Mouse (Mus musculus) MEL (cell line): Measurements from ENCODE around the gene Cyp51.

Experiments
- CTCF ChIP-seq, 3 experiments: IDR thresholded peaks in 2 of 3; conservative IDR thresholded peaks in 1 of 3; 2 replicates each; pipeline ENCODE4 v1.5.1; 2011 to 2012; ENCODE audit warnings: low read length in 3 of 3, low read depth in 2 of 3, mild to moderate bottlenecking in 2 of 3, improper control_type of control experiment in 1 of 3, inconsistent platforms in 1 of 3, mixed read lengths in 1 of 3, moderate library complexity in 1 of 3; ENCODE audit not compliant: control insufficient read depth in 1 of 3, insufficient read depth in 1 of 3, poor library complexity in 1 of 3, severe bottlenecking in 1 of 3
- ELF1 ChIP-seq: IDR thresholded peaks from 2 replicates; pipeline ENCODE4 v1.6.1; 2014; ENCODE audit warnings: low read depth, mild to moderate bottlenecking, inconsistent platforms, low read length, improper control_type of control experiment, moderate library complexity
- GABPA ChIP-seq: IDR thresholded peaks from 2 replicates; pipeline ENCODE4 v1.6.1; 2012; ENCODE audit warnings: low read depth, mild to moderate bottlenecking, inconsistent platforms, low read length, improper control_type of control experiment, moderate library complexity
- GATA1 ChIP-seq: IDR thresholded peaks from 2 replicates; pipeline ENCODE4 v1.6.1; 2011; ENCODE audit warnings: low read depth, low read length, improper control_type of control experiment
- HCFC1 ChIP-seq: IDR thresholded peaks from 2 replicates; pipeline ENCODE4 v1.6.1; 2012; ENCODE audit warnings: low read depth, mild to moderate bottlenecking, inconsistent platforms, low read length, improper control_type of control experiment, moderate library complexity
- JUND ChIP-seq: IDR thresholded peaks from 2 replicates; pipeline ENCODE4 v1.6.1; 2011; ENCODE audit warnings: low read depth, mild to moderate bottlenecking, improper control_type of control experiment, low read length
- KAT2A ChIP-seq: conservative IDR thresholded peaks from 2 replicates; pipeline ENCODE4 v1.6.1; 2012; ENCODE audit warnings: low read depth, low read length, improper control_type of control experiment, inconsistent platforms
- MAZ ChIP-seq: IDR thresholded peaks from 2 replicates; pipeline ENCODE4 v1.6.1; 2012; ENCODE audit warnings: low read depth, mild to moderate bottlenecking, inconsistent platforms, low read length, improper control_type of control experiment
- NELFE ChIP-seq: IDR thresholded peaks from 2 replicates; pipeline ENCODE4 v1.6.1; 2011; ENCODE audit warnings: low read depth, low read length, improper control_type of control experiment
- POLR2A ChIP-seq, 2 experiments: IDR thresholded peaks; 2 replicates each; pipeline ENCODE4 v1.6.1; 2011 to 2012; ENCODE audit warnings: low read length in 2 of 2, mild to moderate bottlenecking in 2 of 2, control low read depth in 1 of 2, improper control_type of control experiment in 1 of 2, low read depth in 1 of 2, moderate library complexity in 1 of 2; ENCODE audit not compliant: control insufficient read depth in 1 of 2, insufficient read depth in 1 of 2, poor library complexity in 1 of 2
- RCOR1 ChIP-seq: IDR thresholded peaks from 2 replicates; pipeline ENCODE4 v1.6.1; 2012; ENCODE audit warnings: low read depth, mild to moderate bottlenecking, inconsistent platforms, low read length, improper control_type of control experiment
- TAL1 ChIP-seq: IDR thresholded peaks from 2 replicates; pipeline ENCODE4 v1.6.1; 2012; ENCODE audit warnings: mild to moderate bottlenecking, inconsistent platforms, low read length, moderate library complexity, mixed read lengths
- ZC3H11A ChIP-seq: IDR thresholded peaks from 2 replicates; pipeline ENCODE4 v1.6.1; 2012; ENCODE audit warnings: low read depth, mild to moderate bottlenecking, inconsistent platforms, low read length, improper control_type of control experiment
- ZMIZ1 ChIP-seq: IDR thresholded peaks from 2 replicates; pipeline ENCODE4 v1.6.1; 2012; ENCODE audit warnings: low read depth, mild to moderate bottlenecking, inconsistent platforms, low read length, improper control_type of control experiment, moderate library complexity

- TF ChIP-seq RCOR1: no peak
- TF ChIP-seq NELFE: no peak
- no peak for TF ChIP-seq CTCF (IDR thresholded peaks at IDR 0.05 in 2 of 3, conservative IDR thresholded peaks at IDR 0.05 in 1 of 3; ENCODE audit: control insufficient read depth in 1 of 3, insufficient read depth in 1 of 3, low read depth in 2 of 3, low read length in 3 of 3, poor library complexity in 1 of 3, severe bottlenecking in 1 of 3)
- no peak for TF ChIP-seq TAL1
- TF ChIP-seq POLR2A (IDR thresholded peaks at IDR 0.05; ENCODE audit: control insufficient read depth in 1 of 2, insufficient read depth in 1 of 2, low read depth in 1 of 2, low read length in 2 of 2, poor library complexity in 1 of 2): no peak
- no peak for TF ChIP-seq GATA1
- no peak for TF ChIP-seq HCFC1
- TF ChIP-seq GABPA: no peak
- TF ChIP-seq ZC3H11A: no peak
- no peak for TF ChIP-seq ZMIZ1
- no peak for TF ChIP-seq JUND
- no peak for TF ChIP-seq ELF1
- no peak for TF ChIP-seq MAZ
- no peak for TF ChIP-seq KAT2A
These were observed 38.0 kb downstream of the Cyp51 start for GRCm38 (mm10) chr5:4066476-4067115.
